Mouse (Mus musculus): ENCODE data around the gene Dcst2. TPM values are rescaled to one million over a fixed set of nuclear protein-coding genes. Genes with fewer than 3 reads are reported as not detected.

Gene Dcst2
- polyA plus RNA-seq, 1 experiment from 2014 or later, result 0.10 TPM

- peaks cover 5% of the 10 kb centered on the region for H3K27me3 ChIP-seq (replicated peaks; ENCODE audit: control insufficient read depth, insufficient read depth, low read length)
- no peak overlapping the region for H3K27ac ChIP-seq (ENCODE audit: low read depth, low read length)
- no peak for ATAC-seq (replicated peaks; ENCODE audit: low FRiP score)
- H3K4me2 ChIP-seq, result no peak overlapping the region
- no peaks in the 10 kb centered on the region for H3K36me3 ChIP-seq (ENCODE audit: control insufficient read depth, insufficient read depth, low read length)
- no peak for DNase-seq (ENCODE audit: low spot score)
- no peak overlapping the region for H3K4me3 ChIP-seq (ENCODE audit: low read depth, low read length)
- H3K9ac ChIP-seq (ENCODE audit: low read depth, low read length), result no peak overlapping the region
- H3K4me1 ChIP-seq (replicated peaks; ENCODE audit: control insufficient read depth, insufficient read depth, low read length), result no peaks in the 10 kb centered on the region
- H3K9me3 ChIP-seq (ENCODE audit: control insufficient read depth, low read length), result no peaks in the 10 kb centered on the region
- 67% methylated on average over 8 of the region's 8 CpGs for WGBS
Measured at GRCm38 (mm10) chr3:89364631-89365030, 2.9 kb downstream of the Dcst2 start.

- peaks cover 5% of the 10 kb centered on the region for H3K27me3 ChIP-seq (replicated peaks; ENCODE audit: control insufficient read depth, insufficient read depth, low read length)
- H3K9ac ChIP-seq (ENCODE audit: low read depth, low read length), result no peak within 1 kb of the TSS
- H3K27ac ChIP-seq (ENCODE audit: low read depth, low read length), result no peak within 1 kb of the TSS
- no peak within 1 kb of the TSS for H3K4me2 ChIP-seq
- H3K36me3 ChIP-seq (ENCODE audit: control insufficient read depth, insufficient read depth, low read length), result no peaks in the 10 kb centered on the region
- no peaks in the 10 kb centered on the region for H3K4me1 ChIP-seq (replicated peaks; ENCODE audit: control insufficient read depth, insufficient read depth, low read length)
- ATAC-seq (replicated peaks; ENCODE audit: low FRiP score), result no peak
- DNase-seq (ENCODE audit: low spot score), result no peak
- no peak within 1 kb of the TSS for H3K4me3 ChIP-seq (ENCODE audit: low read depth, low read length)
- WGBS, result 85% methylated on average over 11 of the region's 11 CpGs
- H3K9me3 ChIP-seq (ENCODE audit: control insufficient read depth, low read length), result no peaks in the 10 kb centered on the region
Measured at GRCm38 (mm10) chr3:89365153-89365485, 3.3 kb downstream of the Dcst2 start, which contains the start of gene Dcst1. Dcst1 (minus strand) TSS chr3:89365253.

- no peak overlapping the region for H3K4me2 ChIP-seq
- no peak overlapping the region for H3K27ac ChIP-seq (ENCODE audit: low read depth, low read length)
- H3K4me1 ChIP-seq (replicated peaks; ENCODE audit: control insufficient read depth, insufficient read depth, low read length), result no peaks in the 10 kb centered on the region
Measured at GRCm38 (mm10) chr3:89365486-89366414, 4.0 kb downstream of the Dcst2 start.

GRCm38 (mm10) chr3:89367338-89367737 is 5.6 kb downstream of the Dcst2 start:
- no peak overlapping the region for H3K9ac ChIP-seq (ENCODE audit: low read depth, low read length)
- WGBS, result 56% methylated on average over 11 of the region's 11 CpGs

More at GRCm38 (mm10) chr3:89365486-89366414, 4.0 kb downstream of the Dcst2 start:
- ATAC-seq (replicated peaks; ENCODE audit: low FRiP score), result no peak
- no peak overlapping the region for H3K9ac ChIP-seq (ENCODE audit: low read depth, low read length)
- no peaks in the 10 kb centered on the region for H3K9me3 ChIP-seq (ENCODE audit: control insufficient read depth, low read length)
- 67% methylated on average over 20 of the region's 20 CpGs for WGBS
- no peak for DNase-seq (ENCODE audit: low spot score)
- H3K27me3 ChIP-seq (replicated peaks; ENCODE audit: control insufficient read depth, insufficient read depth, low read length), result peaks cover 5% of the 10 kb centered on the region
- H3K36me3 ChIP-seq (ENCODE audit: control insufficient read depth, insufficient read depth, low read length), result no peaks in the 10 kb centered on the region
- no peak overlapping the region for H3K4me3 ChIP-seq (ENCODE audit: low read depth, low read length)

GRCm38 (mm10) chr3:89373581-89374231 is 11.9 kb downstream of the Dcst2 start:
- 33% methylated on average over 5 of the region's 5 CpGs for WGBS
- ATAC-seq (replicated peaks; ENCODE audit: low FRiP score) (no peak), DNase-seq (ENCODE audit: low spot score) (no peak)
- H3K4me1 ChIP-seq (replicated peaks; ENCODE audit: control insufficient read depth, insufficient read depth, low read length), result peaks cover 9% of the 10 kb centered on the region
- no peak overlapping the region for H3K27ac ChIP-seq (ENCODE audit: low read depth, low read length)
- H3K36me3 ChIP-seq (ENCODE audit: control insufficient read depth, insufficient read depth, low read length), result no peaks in the 10 kb centered on the region
- no peak overlapping the region for H3K4me2 ChIP-seq
- no peak overlapping the region for H3K4me3 ChIP-seq (ENCODE audit: low read depth, low read length)
- H3K9me3 ChIP-seq (ENCODE audit: control insufficient read depth, low read length), result no peaks in the 10 kb centered on the region
- H3K9ac ChIP-seq (ENCODE audit: low read depth, low read length), result no peak overlapping the region
- H3K27me3 ChIP-seq (replicated peaks; ENCODE audit: control insufficient read depth, insufficient read depth, low read length), result no peaks in the 10 kb centered on the region

More at GRCm38 (mm10) chr3:89367338-89367737, 5.6 kb downstream of the Dcst2 start:
- no peaks in the 10 kb centered on the region for H3K9me3 ChIP-seq (ENCODE audit: control insufficient read depth, low read length)
- H3K4me3 ChIP-seq (ENCODE audit: low read depth, low read length), result no peak overlapping the region
- no peak for ATAC-seq (replicated peaks; ENCODE audit: low FRiP score)
- no peaks in the 10 kb centered on the region for H3K36me3 ChIP-seq (ENCODE audit: control insufficient read depth, insufficient read depth, low read length)
- no peak overlapping the region for H3K27ac ChIP-seq (ENCODE audit: low read depth, low read length)
- H3K27me3 ChIP-seq (replicated peaks; ENCODE audit: control insufficient read depth, insufficient read depth, low read length), result peaks cover 5% of the 10 kb centered on the region
- H3K4me2 ChIP-seq, result no peak overlapping the region
- no peaks in the 10 kb centered on the region for H3K4me1 ChIP-seq (replicated peaks; ENCODE audit: control insufficient read depth, insufficient read depth, low read length)
- no peak for DNase-seq (ENCODE audit: low spot score)

GRCm38 (mm10) chr3:89377831-89378230 is 16.1 kb downstream of the Dcst2 start:
- Histone ChIP-seq H3K36me3 (ENCODE audit: control insufficient read depth, insufficient read depth, low read length) (peaks cover 2% of the 10 kb centered on the region; the same call in 1 of the 2 replicates), H3K4me2 (peak overlapping the region; percentile 81), H3K27ac (ENCODE audit: low read depth, low read length) (no peak overlapping the region), H3K27me3 (replicated peaks; ENCODE audit: control insufficient read depth, insufficient read depth, low read length) (no peaks in the 10 kb centered on the region), H3K4me1 (replicated peaks; ENCODE audit: control insufficient read depth, insufficient read depth, low read length) (peaks cover 14% of the 10 kb centered on the region), H3K4me3 (ENCODE audit: low read depth, low read length) (no peak overlapping the region), H3K9me3 (ENCODE audit: control insufficient read depth, low read length) (no peaks in the 10 kb centered on the region), H3K9ac (ENCODE audit: low read depth, low read length) (no peak overlapping the region)
- DNase-seq (ENCODE audit: low spot score), result no peak
- no peak for ATAC-seq (replicated peaks; ENCODE audit: low FRiP score)
- 74% methylated on average over 4 of the region's 4 CpGs for WGBS

- peak overlapping the region; percentile 55 for H3K4me3 ChIP-seq (ENCODE audit: low read depth, low read length)
- peaks cover 9% of the 10 kb centered on the region for H3K4me1 ChIP-seq (replicated peaks; ENCODE audit: control insufficient read depth, insufficient read depth, low read length)
- peaks cover 2% of the 10 kb centered on the region; the same call in 1 of the 2 replicates for H3K36me3 ChIP-seq (ENCODE audit: control insufficient read depth, insufficient read depth, low read length)
- peak overlapping the region; percentile 52 for H3K9ac ChIP-seq (ENCODE audit: low read depth, low read length)
- no peak overlapping the region for H3K27ac ChIP-seq (ENCODE audit: low read depth, low read length)
- peak overlapping the region; percentile 81 for H3K4me2 ChIP-seq
- ATAC-seq (replicated peaks; ENCODE audit: low FRiP score), result peak; percentile 77
- WGBS, result 3% methylated on average over 25 of the region's 29 CpGs
- no peaks in the 10 kb centered on the region for H3K9me3 ChIP-seq (ENCODE audit: control insufficient read depth, low read length)
- no peaks in the 10 kb centered on the region for H3K27me3 ChIP-seq (replicated peaks; ENCODE audit: control insufficient read depth, insufficient read depth, low read length)
- DNase-seq (ENCODE audit: low spot score), result peak; percentile 85
Measured at GRCm38 (mm10) chr3:89378394-89379067, 16.8 kb downstream of the Dcst2 start.

- H3K4me1 ChIP-seq (replicated peaks; ENCODE audit: control insufficient read depth, insufficient read depth, low read length), result peaks cover 6% of the 10 kb centered on the region
- H3K36me3 ChIP-seq (ENCODE audit: control insufficient read depth, insufficient read depth, low read length), result peaks cover 2% of the 10 kb centered on the region; the same call in 1 of the 2 replicates
- DNase-seq (ENCODE audit: low spot score), result no peak
- no peak for ATAC-seq (replicated peaks; ENCODE audit: low FRiP score)
- H3K9me3 ChIP-seq (ENCODE audit: control insufficient read depth, low read length), result no peaks in the 10 kb centered on the region
- no peak overlapping the region for H3K27ac ChIP-seq (ENCODE audit: low read depth, low read length)
- H3K27me3 ChIP-seq (replicated peaks; ENCODE audit: control insufficient read depth, insufficient read depth, low read length), result no peaks in the 10 kb centered on the region
- H3K9ac ChIP-seq (ENCODE audit: low read depth, low read length), result no peak overlapping the region
- no peak overlapping the region for H3K4me2 ChIP-seq
- H3K4me3 ChIP-seq (ENCODE audit: low read depth, low read length), result no peak overlapping the region; the same call in 1 of the 2 replicates
- 86% methylated on average over 31 of the region's 31 CpGs for WGBS
Measured at GRCm38 (mm10) chr3:89379388-89380131, 17.8 kb downstream of the Dcst2 start.

All from liver, embryonic 11.5 days (tissue).